Mouse (Mus musculus) CH12.LX (cell line): ENCODE measurements at regions not wholly inside any gene's neighbourhood (a gene's known extent, or its start where the extent isn't known, plus 50 kb on each side); places are given as distances from the start of the nearest gene placed in this dataset.

Source experiments
- BHLHE40 ChIP-seq: IDR thresholded peaks from 2 replicates; pipeline ENCODE4 v1.6.1; 2011; ENCODE audit warnings: mild to moderate bottlenecking, low read depth, low read length, improper control_type of control experiment
- CHD1 ChIP-seq: IDR thresholded peaks from 2 replicates; pipeline ENCODE4 v1.6.1; 2012; ENCODE audit warnings: low read depth, low read length, improper control_type of control experiment, inconsistent platforms
- CHD2 ChIP-seq: IDR thresholded peaks from 2 replicates; pipeline ENCODE4 v1.6.1; 2011; ENCODE audit warnings: low read length, improper control_type of control experiment
- CTCF ChIP-seq, 2 experiments: IDR thresholded peaks in 1 of 2; conservative IDR thresholded peaks in 1 of 2; 2 replicates each; pipeline ENCODE4 v1.5.1; 2011 to 2012; ENCODE audit warnings: low read depth in 2 of 2, low read length in 2 of 2, improper control_type of control experiment in 1 of 2, inconsistent platforms in 1 of 2, mild to moderate bottlenecking in 1 of 2, moderate library complexity in 1 of 2
- GABPA ChIP-seq: IDR thresholded peaks from 2 replicates; pipeline ENCODE4 v1.6.1; 2012; ENCODE audit warnings: low read depth, low read length, improper control_type of control experiment, inconsistent platforms; ENCODE audit not compliant: insufficient replicate concordance
- MAX ChIP-seq: IDR thresholded peaks from 2 replicates; pipeline ENCODE4 v1.6.1; 2011; ENCODE audit warnings: low read length, improper control_type of control experiment
- POLR2A ChIP-seq: IDR thresholded peaks from 2 replicates; pipeline ENCODE4 v1.6.1; 2011; ENCODE audit warnings: low read depth, mild to moderate bottlenecking, improper control_type of control experiment, low read length
- POLR2AphosphoS2 ChIP-seq: IDR thresholded peaks from 2 replicates; pipeline ENCODE4 v1.6.1; 2011; ENCODE audit warnings: low read depth, low read length, improper control_type of control experiment
- SMC3 ChIP-seq: IDR thresholded peaks from 2 replicates; pipeline ENCODE4 v1.6.1; 2011; ENCODE audit warnings: low read depth, low read length, improper control_type of control experiment
- TBP ChIP-seq: conservative IDR thresholded peaks from 2 replicates; pipeline ENCODE4 v1.6.1; 2011; ENCODE audit warnings: low read depth, low read length, improper control_type of control experiment
- UBTF ChIP-seq: IDR thresholded peaks from 2 replicates; pipeline ENCODE4 v1.6.1; 2012; ENCODE audit warnings: low read depth, mild to moderate bottlenecking, inconsistent platforms, low read length, improper control_type of control experiment, moderate library complexity
- ZNF384 ChIP-seq: IDR thresholded peaks from 2 replicates; pipeline ENCODE4 v1.6.1; 2012; ENCODE audit warnings: low read depth, low read length, improper control_type of control experiment, inconsistent platforms

DNA sequence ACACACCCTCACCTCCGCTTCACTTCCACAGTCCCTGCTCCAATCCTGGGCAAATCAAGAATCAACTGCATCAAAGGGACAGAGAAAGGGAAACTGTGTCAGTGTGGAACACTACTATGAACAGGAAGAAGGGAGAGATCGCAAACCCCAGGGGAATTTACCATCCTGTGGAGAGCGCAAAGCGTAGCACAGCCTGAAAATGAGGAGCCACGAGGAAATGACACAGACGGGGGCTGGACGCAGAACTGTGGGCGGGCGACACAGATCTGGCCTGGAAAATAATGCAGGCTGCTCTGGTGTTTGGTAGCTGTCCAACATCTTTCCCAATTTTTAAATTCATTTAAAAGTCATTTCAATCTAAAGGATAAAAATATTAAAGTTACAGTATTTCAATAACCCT, 143.4 kb upstream of the Lmo4 start:
- TF ChIP-seq POLR2A (no peak), ZNF384 (no peak), POLR2AphosphoS2 (no peak), SMC3 (no peak), CHD1 (no peak), CTCF (conservative IDR thresholded peaks at IDR 0.05 in 1 of 2, IDR thresholded peaks at IDR 0.05 in 1 of 2; ENCODE audit: low read depth in 2 of 2, low read length in 2 of 2) (no peak), CHD2 (no peak), TBP (no peak), MAX (no peak), BHLHE40 (no peak), GABPA (no peak), UBTF (no peak)
